24 mouse cellular contexts compared by ENCODE assay signal in genomic region chr1:168101514-168101913, GRCm38 (mm10).
"Had no signal": no experiment of that assay in that cellular context is flagged by ENCODE, and none has a peak within 500 bp of the region (broad histone marks: within the 10 kb centered on the region; RNA-seq: fewer than 3 reads in every experiment).

No protein-coding gene starts in this region.

- H3K36me3 ChIP-seq: hindbrain, embryonic 10.5 days; hindbrain, embryonic 12.5 days; limb, embryonic 13.5 days; limb, embryonic 15.5 days; liver, embryonic 12.5 days had no signal

- ATAC-seq: hindbrain, embryonic 16.5 days; intestine, embryonic 16.5 days; liver, embryonic 12.5 days had no signal

- H3K27me3 ChIP-seq: hindbrain, embryonic 12.5 days; limb, embryonic 13.5 days; limb, embryonic 15.5 days; liver, embryonic 12.5 days had no signal

- DNase-seq: gastrocnemius, postnatal 14 days; gastrocnemius, postnatal 36 days; heart, adult 2 months; heart, postnatal 10 days; heart, postnatal 4 days; kidney, adult 18-20 months; kidney, adult 8-10 months; kidney, postnatal 10 days; kidney, postnatal 25 days; kidney, postnatal 4 days; layer of hippocampus, adult 9-11 months; layer of hippocampus, postnatal 36 days; left cerebral cortex, postnatal 4 days had no signal

- H3K9me3 ChIP-seq: hindbrain, embryonic 12.5 days; limb, embryonic 15.5 days; liver, embryonic 12.5 days had no signal

- H3K9ac ChIP-seq: hindbrain, embryonic 12.5 days; hindbrain, embryonic 14.5 days; limb, embryonic 13.5 days; limb, embryonic 15.5 days; liver, embryonic 12.5 days; liver, embryonic 14.5 days had no signal

- H3K4me1 ChIP-seq: hindbrain, embryonic 10.5 days; hindbrain, embryonic 12.5 days; limb, embryonic 13.5 days; limb, embryonic 15.5 days; liver, embryonic 12.5 days had no signal

- H3K27ac ChIP-seq: heart, adult 2 months; hindbrain, embryonic 10.5 days; hindbrain, embryonic 12.5 days; hindbrain, embryonic 14.5 days; layer of hippocampus, adult 2 months; limb, embryonic 13.5 days; limb, embryonic 15.5 days; liver, embryonic 12.5 days; liver, embryonic 14.5 days had no signal

- H3K4me3 ChIP-seq: heart, adult 2 months; hindbrain, embryonic 10.5 days; hindbrain, embryonic 12.5 days; layer of hippocampus, adult 2 months; limb, embryonic 13.5 days; limb, embryonic 15.5 days; liver, embryonic 12.5 days had no signal

- H3K4me2 ChIP-seq: heart, embryonic 11.5 days; hindbrain, embryonic 12.5 days; hindbrain, embryonic 14.5 days; limb, embryonic 13.5 days; limb, embryonic 15.5 days; liver, embryonic 12.5 days had no signal
